Mouse (Mus musculus) thymus, adult 2 months (tissue): ENCODE results near the gene Anks1b.

ENCODE experiments used
- CTCF ChIP-seq: fragments of 200-500 bp; IDR thresholded peaks from 2 replicates; pipeline ENCODE4 v1.5.1; 2012; ENCODE audit warnings: mild to moderate bottlenecking, control low read depth, low read length, moderate library complexity, borderline replicate concordance; ENCODE audit not compliant: control insufficient read depth, poor library complexity, insufficient read depth; ENCODE audit errors: extremely low read depth
- POLR2A ChIP-seq: fragments of 200-500 bp; IDR thresholded peaks from 2 replicates; pipeline ENCODE4 v1.6.1; 2012; ENCODE audit warnings: mild to moderate bottlenecking, low read length, control low read depth, moderate library complexity; ENCODE audit not compliant: control insufficient read depth, poor library complexity, insufficient read depth; ENCODE audit errors: extremely low read depth

- no peak for TF ChIP-seq CTCF
- no peak for TF ChIP-seq POLR2A
Observed at GRCm38 (mm10) chr10:91005858-91006538, 1132.7 kb downstream of the Anks1b start.
